Mouse (Mus musculus) naive thymus-derived CD4-positive, alpha-beta T cell, adult 2 months (primary cell): ENCODE results near the gene Snx11.
"Not testable (repeated sequence)": the region's sequence is repeated elsewhere in the genome, so short reads cannot be mapped to it uniquely, and the experiment has no call there.

Experiments
- DNase-seq: peaks from one replicate; pipeline ENCODE4 v3.0.0-alpha.2; 2011; ENCODE audit warnings: low read depth

Gene Snx11

GRCm38 (mm10) chr11:96795491-96795890 lies 18.1 kb upstream of the Snx11 start:
- no peak for DNase-seq

DNA sequence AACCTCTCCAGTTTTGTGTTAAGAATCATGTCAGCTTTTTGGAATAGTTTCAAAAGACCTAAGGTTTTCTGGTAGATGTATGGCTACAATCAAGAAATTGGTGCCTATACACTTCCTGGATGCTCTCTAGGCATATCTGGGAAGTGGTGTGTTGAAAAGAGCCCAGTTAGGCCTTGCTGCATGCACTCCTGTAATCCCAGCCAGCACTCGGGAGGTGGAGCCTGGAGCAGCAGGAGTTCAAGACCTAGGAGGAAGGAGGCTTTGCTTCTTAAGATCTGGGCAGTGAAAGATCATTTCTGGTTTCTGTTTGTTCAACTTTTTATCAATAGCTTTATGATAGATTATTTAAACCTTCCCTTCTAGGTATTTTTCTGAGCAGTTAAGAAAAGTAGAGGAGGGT lies 13.3 kb upstream of the Snx11 start:
- no peak for DNase-seq

DNA sequence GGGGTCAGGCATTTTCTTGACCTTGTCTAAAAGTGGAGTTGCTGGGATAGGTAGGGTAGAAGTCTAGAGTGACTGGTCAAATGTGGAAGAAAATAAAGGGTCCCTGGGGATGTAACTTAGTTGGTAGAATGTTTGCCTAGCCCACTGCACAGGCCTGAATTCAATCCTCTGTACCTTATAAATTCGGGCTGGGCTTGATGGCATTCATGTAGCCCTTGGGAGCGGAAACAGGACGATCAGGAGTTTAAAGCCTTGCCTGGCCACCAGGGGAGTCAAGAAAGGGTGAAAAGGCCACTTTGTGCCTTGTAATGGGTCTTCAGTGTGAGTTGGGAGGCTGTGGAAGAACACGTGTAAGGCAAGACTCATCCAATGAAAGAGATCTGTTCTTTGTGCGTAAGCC lies 12.6 kb upstream of the Snx11 start:
- no peak for DNase-seq

DNA sequence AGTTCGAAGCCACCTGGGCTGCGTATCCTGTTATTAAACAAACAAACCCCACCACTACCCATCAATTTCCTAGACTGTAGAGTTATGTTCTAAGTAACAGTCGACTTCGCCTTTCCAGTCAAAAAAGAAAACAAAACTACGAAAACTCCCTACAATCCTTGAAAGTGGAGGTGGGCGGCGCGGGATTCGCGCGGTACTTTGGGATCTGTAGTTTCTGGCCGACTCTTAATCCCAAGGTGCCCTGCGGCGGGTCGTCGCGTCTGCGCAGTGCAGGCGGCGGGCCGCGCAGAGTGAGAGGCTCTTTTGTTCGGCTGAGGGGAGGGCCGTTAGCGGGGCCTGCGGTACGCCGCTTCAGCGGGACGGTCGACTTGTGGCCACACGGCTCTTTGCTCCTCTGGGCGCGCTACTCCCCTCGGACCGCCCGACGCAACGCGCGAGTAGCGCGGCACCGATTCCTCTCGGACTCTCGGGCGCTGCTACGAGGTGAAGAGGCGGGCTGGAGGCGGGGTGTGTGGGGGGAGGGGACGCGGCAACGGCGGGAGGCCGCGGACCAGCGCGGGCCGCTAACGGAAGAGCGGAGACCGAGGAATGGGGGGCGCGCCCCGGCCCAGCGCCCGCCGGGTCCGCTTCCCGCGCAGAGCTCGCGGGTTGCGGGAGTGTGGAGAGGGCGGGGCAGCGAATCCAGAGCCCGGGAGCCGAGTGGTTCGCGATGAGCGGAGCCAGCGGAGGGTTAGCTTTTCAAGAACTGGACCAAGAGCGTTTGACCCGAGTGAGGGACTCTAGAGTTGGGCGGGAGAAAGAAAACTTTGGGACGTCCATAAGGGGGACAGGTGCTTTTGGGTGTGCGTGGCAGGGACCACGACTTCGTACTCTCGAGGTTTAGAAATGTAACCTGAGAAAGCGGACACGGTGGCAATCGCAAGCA lies 11.8 kb upstream of the Snx11 start, which contains the start of gene Cbx1:
Gene Cbx1, plus strand, starts transcription at position 257 of the 925 bp plus-strand sequence.
- DNase-seq: peak; percentile 91

- DNase-seq: no peak
Observed at GRCm38 (mm10) chr11:96786731-96787450, 9.5 kb upstream of the Snx11 start.

- peak; percentile 80 for DNase-seq
Observed at GRCm38 (mm10) chr11:96784847-96785246, 7.5 kb upstream of the Snx11 start.

DNA sequence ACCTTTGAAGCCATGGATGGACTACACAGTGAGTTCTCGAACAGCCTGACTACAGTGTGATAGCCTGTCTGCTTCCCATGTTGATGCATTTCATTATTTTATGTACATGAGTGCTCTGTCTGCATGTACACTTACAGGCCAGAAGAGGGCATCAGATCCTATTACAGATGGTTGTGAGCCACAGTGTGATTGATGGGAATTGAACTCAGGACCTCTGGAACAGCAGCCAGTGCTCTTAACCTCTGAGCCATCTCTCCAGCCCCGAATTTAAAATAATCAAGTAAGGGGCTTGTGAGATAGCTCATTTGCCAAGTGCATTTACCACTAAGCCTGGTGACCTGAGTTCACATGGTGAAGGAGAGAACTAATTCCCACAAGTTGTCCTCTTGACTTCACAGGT lies 4.1 kb upstream of the Snx11 start:
- DNase-seq: peak; percentile 48

- DNase-seq: no peak
Observed at GRCm38 (mm10) chr11:96780306-96780705, 2.9 kb upstream of the Snx11 start.

GRCm38 (mm10) chr11:96778061-96778627 lies 785 bp upstream of the Snx11 start:
- DNase-seq: not testable (repeated sequence)

DNA sequence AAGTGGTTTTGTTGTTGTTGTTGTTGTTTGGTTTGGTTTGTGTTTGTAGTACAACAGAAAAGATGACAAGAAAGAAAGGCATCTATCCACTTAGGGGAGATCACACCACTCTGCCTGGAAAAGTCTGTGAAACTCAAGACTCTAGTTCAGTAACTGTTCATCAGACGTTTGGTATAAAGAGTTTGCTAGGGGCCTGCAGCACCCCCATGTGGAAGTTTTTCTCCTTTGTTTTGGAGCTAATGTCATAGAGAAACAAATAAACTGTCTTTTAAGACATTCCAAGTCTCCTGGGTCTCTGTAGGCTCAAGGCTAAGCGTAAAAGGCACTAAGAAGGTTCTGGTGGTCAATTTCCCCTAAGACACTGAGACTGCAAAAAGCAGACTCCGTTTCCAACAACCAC lies 1.3 kb downstream of the Snx11 start:
- DNase-seq: no peak

DNA sequence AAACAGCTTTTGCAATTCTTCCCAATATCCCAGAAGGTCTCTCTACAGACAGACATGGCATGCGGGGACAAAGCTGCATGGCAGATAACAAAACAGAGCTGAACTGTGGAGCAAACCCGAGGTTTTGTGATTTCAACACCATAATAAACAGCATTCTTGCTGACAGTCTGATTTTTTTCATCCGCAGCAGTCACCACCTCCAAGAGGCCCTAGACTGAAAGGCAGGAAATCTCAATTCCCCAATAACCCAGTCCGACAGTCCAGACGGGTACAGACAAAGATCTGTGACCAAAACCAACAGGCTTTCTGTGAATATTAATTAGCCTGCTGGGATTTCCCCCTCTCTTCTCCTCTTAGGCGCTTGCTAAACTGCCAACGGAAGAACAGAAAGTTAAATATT lies 1.7 kb downstream of the Snx11 start:
- DNase-seq: no peak

- no peak for DNase-seq
Observed at GRCm38 (mm10) chr11:96775063-96775462, 2.3 kb downstream of the Snx11 start.

- no peak for DNase-seq
Observed at GRCm38 (mm10) chr11:96774536-96774935, 2.8 kb downstream of the Snx11 start.

GRCm38 (mm10) chr11:96772413-96772812 lies 4.9 kb downstream of the Snx11 start:
- DNase-seq: no peak

- DNase-seq: no peak
Observed at GRCm38 (mm10) chr11:96771274-96771975, 5.9 kb downstream of the Snx11 start.

GRCm38 (mm10) chr11:96768240-96768639 lies 9.1 kb downstream of the Snx11 start:
- no peak for DNase-seq

- DNase-seq: no peak
Observed at GRCm38 (mm10) chr11:96767096-96767495, 10.3 kb downstream of the Snx11 start.

GRCm38 (mm10) chr11:96766555-96766954 lies 10.8 kb downstream of the Snx11 start:
- no peak for DNase-seq

- no peak for DNase-seq
Observed at GRCm38 (mm10) chr11:96765645-96766044, 11.7 kb downstream of the Snx11 start.

GRCm38 (mm10) chr11:96764511-96765350 lies 12.6 kb downstream of the Snx11 start:
- no peak for DNase-seq
